Mouse (Mus musculus): ENCODE data around the gene Slc18b1.

DNA sequence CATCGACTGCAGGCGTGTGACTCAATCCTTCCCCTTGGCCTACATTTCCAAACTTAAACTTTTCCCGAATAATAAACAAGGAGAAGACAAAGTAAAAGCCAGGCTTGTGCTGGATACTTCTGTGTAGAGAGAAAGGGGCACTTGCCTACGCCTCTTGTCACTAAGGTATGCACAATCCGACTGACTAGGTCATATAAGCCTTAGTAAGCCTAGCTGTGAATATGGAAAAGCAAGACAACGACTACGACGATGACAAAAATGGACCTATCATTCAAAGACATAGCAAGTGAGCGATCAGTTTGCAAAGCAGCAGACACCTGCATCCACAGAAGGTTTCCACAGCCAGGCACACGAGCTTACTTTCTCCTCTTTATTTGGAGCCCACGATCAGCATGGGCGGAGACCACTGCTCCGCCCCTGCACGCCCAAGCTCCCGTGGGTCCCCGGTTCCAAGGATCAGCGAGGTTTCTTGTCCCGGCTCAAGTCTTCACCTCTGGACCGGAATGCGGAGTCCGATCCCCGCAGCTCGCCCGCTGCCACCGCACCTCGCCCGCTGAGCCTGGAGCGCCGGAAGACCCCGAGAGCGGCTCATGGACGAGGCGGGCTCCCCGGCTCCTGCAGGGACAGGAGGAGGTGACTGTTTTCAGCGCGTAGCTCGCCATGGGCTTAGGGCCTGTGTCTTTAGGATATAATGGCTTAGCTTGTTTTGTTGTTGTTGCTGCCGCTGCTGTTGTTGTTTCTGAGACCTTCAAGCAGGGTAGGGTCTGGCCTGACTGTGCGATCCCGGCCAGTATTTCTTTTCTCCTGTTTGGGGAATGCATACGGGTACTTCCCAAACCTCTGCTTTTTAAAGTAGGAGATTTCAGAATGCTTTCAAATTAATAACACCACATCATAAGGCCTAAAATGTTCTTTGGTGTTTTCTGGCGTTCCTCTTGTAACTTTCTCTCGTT lies at the start of gene Slc18b1:
- TF ChIP-seq TAL1 (IDR thresholded peaks at IDR 0.05; ENCODE audit: low read length) = no peak
- TF ChIP-seq GATA1 (IDR thresholded peaks at IDR 0.05; ENCODE audit: low read length) = no peak

Data from erythroblast, embryonic 14.5 days (primary cell).